Mouse (Mus musculus) neural tube, embryonic 14.5 days (tissue): ENCODE data around the gene Dse. TPM values are rescaled to one million over a fixed set of nuclear protein-coding genes. Genes with fewer than 3 reads are reported as not detected.
A peak's percentile ranks its signal among the peaks of the same experiment; 100 is the strongest.
"Not testable (repeated sequence)": the region's sequence is repeated elsewhere in the genome, so short reads cannot be mapped to it uniquely, and the experiment has no call there.

Source experiments
- ATAC-seq: fragments of 200-750 bp; cut with Nextera tagmentation; 2 replicates; pipeline ENCODE4 v1.8.0; 2017; ENCODE audit warnings: low read depth, mild to moderate bottlenecking, moderate TSS enrichment, moderate library complexity
- H3K27ac ChIP-seq: fragments of 300-500 bp; sonication (generic); 2 replicates; pipeline ENCODE4 v1.5.1; 2014; ENCODE audit warnings: low read depth, mild to moderate bottlenecking, control low read depth, low read length, moderate library complexity, mixed read lengths
- H3K27me3 ChIP-seq: fragments of 300-500 bp; sonication (generic); 2 replicates; pipeline ENCODE4 v1.6.1; 2014; ENCODE audit warnings: low read length; ENCODE audit not compliant: control insufficient read depth, insufficient read depth
- H3K36me3 ChIP-seq: fragments of 300-500 bp; sonication (generic); 2 replicates; pipeline ENCODE4 v1.6.1; 2014; ENCODE audit warnings: low read length, mixed read lengths; ENCODE audit not compliant: control insufficient read depth, insufficient read depth
- H3K4me1 ChIP-seq: fragments of 300-500 bp; sonication (generic); 2 replicates; pipeline ENCODE4 v1.6.1; 2014; ENCODE audit warnings: low read length; ENCODE audit not compliant: control insufficient read depth, insufficient read depth
- H3K4me2 ChIP-seq: fragments of 300-500 bp; sonication (generic); 2 replicates; pipeline ENCODE4 v1.6.1; 2014; ENCODE audit warnings: mild to moderate bottlenecking, low read depth, low read length, control low read depth
- H3K4me3 ChIP-seq: fragments of 300-500 bp; sonication (generic); 2 replicates; pipeline ENCODE4 v1.5.1; 2014; ENCODE audit warnings: low read depth, low read length, control low read depth, mixed read lengths
- H3K9ac ChIP-seq: fragments of 300-500 bp; sonication (generic); replicated peaks from 2 replicates; pipeline ENCODE4 v1.6.1; 2014; ENCODE audit warnings: low read depth, mild to moderate bottlenecking, control low read depth, low read length, mixed read lengths
- H3K9me3 ChIP-seq: fragments of 300-500 bp; sonication (generic); 2 replicates; pipeline ENCODE4 v1.6.1; 2016; ENCODE audit warnings: low read length; ENCODE audit not compliant: control insufficient read depth
- WGBS: fragments of 180-500 bp; shearing (Covaris S2); extraction: QIAGEN DNeasy Blood & Tissue Kit; methylation state at CpG from one replicate; pipeline ENCODE4 v1.1.7; 2014; 5-methylcytosine and 5-hydroxymethylcytosine counted together
- polyA plus RNA-seq: library from polyadenylated mRNA; unstranded; fragments of >200 nt; fragmentation: Nextera tagmentation; extraction: Ambion mirVana; gene quantifications from 2 replicates; pipeline ENCODE4 v1.2.1, GENCODE M21; 2014

Dse gene
- 4.0 and 10.0 TPM in 2 replicates for polyA plus RNA-seq

- peak within 1 kb of the TSS; percentile 87 for H3K4me2 ChIP-seq
- no peak; the same call in none of the 2 replicates for ATAC-seq
- no peaks in the 10 kb centered on the region for H3K36me3 ChIP-seq
- H3K27me3 ChIP-seq, result no peaks in the 10 kb centered on the region
- H3K9me3 ChIP-seq, result no peaks in the 10 kb centered on the region
- H3K9ac ChIP-seq, result peak within 1 kb of the TSS; percentile 88
- peak within 1 kb of the TSS; percentile 87 for H3K4me3 ChIP-seq
- no peaks in the 10 kb centered on the region for H3K4me1 ChIP-seq
- H3K27ac ChIP-seq, result peak within 1 kb of the TSS; percentile 57
- WGBS, result under 1% methylated on average over 14 of the region's 14 CpGs
Measured at GRCm38 (mm10) chr10:34207503-34207850, at the start of gene Dse. Gene Dse (minus strand): TSS chr10:34207715.

DNA sequence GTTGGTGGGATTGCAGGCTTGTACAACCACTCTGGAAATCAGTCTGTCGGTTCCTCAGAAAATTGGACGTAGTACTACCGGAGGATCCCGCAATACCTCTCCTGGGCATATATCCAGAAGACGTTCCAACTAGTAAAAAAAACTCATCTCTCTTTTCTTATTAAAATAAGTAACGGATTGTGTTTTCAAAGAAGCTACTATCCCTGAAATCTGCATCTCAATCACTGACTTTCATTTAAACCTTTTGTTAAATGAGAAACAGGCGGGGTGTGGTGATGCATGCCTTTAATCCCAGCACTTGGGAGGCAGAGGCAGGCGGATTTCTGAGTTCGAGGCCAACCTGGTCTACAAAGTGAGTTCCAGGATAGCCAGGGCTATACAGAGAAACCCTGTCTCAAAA, 45.3 kb upstream of the Dse start:
- not testable (repeated sequence) for H3K4me3 ChIP-seq, H3K9me3 ChIP-seq, H3K36me3 ChIP-seq, ATAC-seq, H3K27me3 ChIP-seq, H3K9ac ChIP-seq, H3K27ac ChIP-seq, H3K4me1 ChIP-seq, H3K4me2 ChIP-seq
- 89% methylated on average over 9 of the region's 9 CpGs for WGBS

DNA sequence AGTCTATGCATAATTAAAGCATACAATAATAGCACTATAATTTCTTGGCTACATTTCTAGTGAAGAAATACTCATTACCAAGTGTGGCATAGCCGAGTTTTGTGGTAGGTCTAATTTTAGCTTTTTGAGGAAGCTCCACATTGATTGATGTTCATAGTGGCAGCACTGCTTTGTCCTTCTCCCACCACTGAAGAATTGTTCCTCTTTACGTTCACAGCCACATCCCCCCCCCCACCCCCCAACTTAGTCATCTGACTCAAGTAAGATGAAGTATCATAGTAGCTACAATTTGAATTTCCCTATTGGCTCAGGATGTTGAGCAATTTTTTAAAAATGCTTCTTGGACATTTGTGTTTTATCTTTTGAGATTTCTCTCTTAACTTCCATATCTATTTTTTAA, 42.1 kb upstream of the Dse start:
- Histone ChIP-seq H3K4me1 (no peaks in the 10 kb centered on the region), H3K27me3 (no peaks in the 10 kb centered on the region), H3K4me2 (no peak overlapping the region), H3K9ac (no peak overlapping the region), H3K36me3 (no peaks in the 10 kb centered on the region), H3K9me3 (no peaks in the 10 kb centered on the region), H3K4me3 (no peak overlapping the region), H3K27ac (no peak overlapping the region)
- ATAC-seq, result no peak
- 41% methylated on average over 2 of the region's 2 CpGs for WGBS

GRCm38 (mm10) chr10:34247757-34248156, 40.2 kb upstream of the Dse start:
- Histone ChIP-seq H3K9me3 (no peaks in the 10 kb centered on the region), H3K4me3 (no peak overlapping the region), H3K27ac (no peak overlapping the region), H3K27me3 (no peaks in the 10 kb centered on the region), H3K36me3 (no peaks in the 10 kb centered on the region), H3K9ac (no peak overlapping the region), H3K4me2 (no peak overlapping the region), H3K4me1 (no peaks in the 10 kb centered on the region)
- no peak for ATAC-seq
- WGBS, result 47% methylated on average over 3 of the region's 3 CpGs

DNA sequence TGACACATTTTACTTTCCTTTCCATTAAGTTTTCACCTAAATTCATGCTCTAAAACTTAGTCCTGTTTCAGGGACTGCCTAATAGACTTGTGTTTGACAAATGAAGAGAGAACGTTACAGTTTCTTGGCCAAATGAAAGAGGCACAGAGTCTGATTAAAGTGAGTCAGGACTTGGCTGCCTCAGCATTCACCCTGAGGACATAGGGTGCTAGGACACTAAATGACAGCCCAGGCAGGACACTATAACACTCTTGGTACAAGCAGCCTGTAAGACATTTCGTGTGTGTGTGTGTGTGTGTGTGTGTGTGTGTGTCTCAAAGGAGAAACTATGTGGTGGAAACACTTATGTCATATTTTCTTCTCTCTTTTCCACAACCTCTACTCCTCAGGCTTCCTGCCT, 38.6 kb upstream of the Dse start:
- Histone ChIP-seq H3K4me3 (no peak overlapping the region), H3K9me3 (no peaks in the 10 kb centered on the region), H3K27ac (no peak overlapping the region), H3K9ac (no peak overlapping the region), H3K4me2 (no peak overlapping the region), H3K36me3 (no peaks in the 10 kb centered on the region), H3K4me1 (no peaks in the 10 kb centered on the region), H3K27me3 (no peaks in the 10 kb centered on the region)
- 87% methylated on average over 2 of the region's 2 CpGs for WGBS
- ATAC-seq, result no peak

DNA sequence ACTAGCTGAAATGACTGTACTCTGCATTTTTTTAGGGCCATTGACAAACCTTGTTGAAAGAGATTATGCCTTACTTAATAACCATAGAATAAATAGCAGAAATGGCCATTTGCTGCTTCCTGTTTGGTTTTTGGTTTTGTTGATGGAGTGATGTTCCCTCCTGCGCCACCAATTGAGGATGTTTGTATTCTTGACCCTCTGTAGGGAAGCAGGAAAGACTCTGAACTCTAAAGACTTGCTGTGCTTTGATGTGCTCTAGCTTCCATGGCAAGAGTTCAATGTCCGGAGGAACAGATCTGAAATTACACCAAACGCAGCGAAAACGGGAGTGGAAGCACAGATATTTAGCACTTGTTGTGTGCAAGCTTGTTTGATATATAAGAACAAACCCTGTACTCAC, 37.2 kb upstream of the Dse start:
- H3K9ac ChIP-seq, result no peak overlapping the region
- H3K4me2 ChIP-seq, result no peak overlapping the region
- 78% methylated on average over 5 of the region's 5 CpGs for WGBS
- H3K4me3 ChIP-seq, result no peak overlapping the region
- H3K36me3 ChIP-seq, result no peaks in the 10 kb centered on the region
- H3K27ac ChIP-seq, result no peak overlapping the region
- no peaks in the 10 kb centered on the region for H3K27me3 ChIP-seq
- ATAC-seq, result no peak
- no peaks in the 10 kb centered on the region for H3K9me3 ChIP-seq
- H3K4me1 ChIP-seq, result no peaks in the 10 kb centered on the region

- no peaks in the 10 kb centered on the region for H3K4me1 ChIP-seq
- H3K4me3 ChIP-seq, result no peak overlapping the region
- no peaks in the 10 kb centered on the region for H3K27me3 ChIP-seq
- no peak for ATAC-seq
- H3K27ac ChIP-seq, result no peak overlapping the region
- 80% methylated on average over 4 of the region's 4 CpGs for WGBS
- H3K9ac ChIP-seq, result no peak overlapping the region
- H3K9me3 ChIP-seq, result no peaks in the 10 kb centered on the region
- H3K4me2 ChIP-seq, result no peak overlapping the region
- no peaks in the 10 kb centered on the region for H3K36me3 ChIP-seq
Measured at GRCm38 (mm10) chr10:34238536-34238935, 31.0 kb upstream of the Dse start.

GRCm38 (mm10) chr10:34236569-34236968, 29.1 kb upstream of the Dse start:
- H3K9ac ChIP-seq, result no peak overlapping the region
- no peaks in the 10 kb centered on the region for H3K27me3 ChIP-seq
- H3K4me2 ChIP-seq, result no peak overlapping the region
- ATAC-seq, result no peak
- H3K9me3 ChIP-seq, result no peaks in the 10 kb centered on the region
- H3K4me3 ChIP-seq, result no peak overlapping the region
- 85% methylated on average over 5 of the region's 5 CpGs for WGBS
- no peaks in the 10 kb centered on the region for H3K4me1 ChIP-seq
- no peaks in the 10 kb centered on the region for H3K36me3 ChIP-seq
- H3K27ac ChIP-seq, result no peak overlapping the region

- Histone ChIP-seq H3K4me3 (no peak overlapping the region), H3K4me1 (no peaks in the 10 kb centered on the region), H3K4me2 (no peak overlapping the region), H3K9me3 (no peaks in the 10 kb centered on the region), H3K27ac (no peak overlapping the region), H3K9ac (no peak overlapping the region), H3K27me3 (no peaks in the 10 kb centered on the region), H3K36me3 (no peaks in the 10 kb centered on the region)
- ATAC-seq, result no peak
- WGBS, result 30% methylated on average over 3 of the region's 3 CpGs
Measured at GRCm38 (mm10) chr10:34235384-34235783, 27.9 kb upstream of the Dse start.
